Mouse (Mus musculus) myocyte (in vitro differentiated cells): ENCODE results near the gene Mid1ip1. TPM values are rescaled to one million over a fixed set of nuclear protein-coding genes. Genes with fewer than 3 reads are reported as not detected.
A peak's percentile ranks its signal among the peaks of the same experiment; 100 is the strongest.

Experiments used
- H3K27me3 ChIP-seq: one replicate; pipeline ENCODE4 v1.6.1; 2011; ENCODE audit not compliant: control insufficient read depth, insufficient read depth, insufficient read length
- H3K36me3 ChIP-seq: one replicate; pipeline ENCODE4 v1.6.1; 2011; ENCODE audit not compliant: control insufficient read depth, insufficient read depth
- H3K4me2 ChIP-seq: one replicate; pipeline ENCODE4 v1.6.1; 2011; ENCODE audit warnings: low read depth, control low read depth
- H3K4me3 ChIP-seq: one replicate; pipeline ENCODE4 v1.5.1; 2011; ENCODE audit warnings: mild to moderate bottlenecking, control low read depth, moderate library complexity
- H3K79me2 ChIP-seq: one replicate; pipeline ENCODE4 v1.6.1; 2011; ENCODE audit not compliant: control insufficient read depth, insufficient read depth
- H3ac ChIP-seq: one replicate; pipeline ENCODE4 v1.6.1; 2011; ENCODE audit not compliant: control insufficient read depth, insufficient read length
- CEBPB ChIP-seq: IDR thresholded peaks from 2 replicates; pipeline ENCODE4 v1.6.1; 2011; ENCODE audit warnings: mild to moderate bottlenecking, moderate library complexity; ENCODE audit not compliant: poor library complexity, insufficient read depth, severe bottlenecking
- E2F4 ChIP-seq: IDR thresholded peaks from one replicate; pipeline ENCODE4 v1.6.1; 2011; ENCODE audit warnings: mild to moderate bottlenecking, control low read depth, moderate library complexity; ENCODE audit not compliant: insufficient read depth
- MAX ChIP-seq: IDR thresholded peaks from one replicate; pipeline ENCODE4 v1.6.1; 2011; ENCODE audit warnings: low read depth, mild to moderate bottlenecking, control low read depth
- MYOD1 ChIP-seq, 3 experiments: IDR thresholded peaks; one replicate each; pipeline ENCODE4 v1.6.1; 2011; ENCODE audit warnings: control low read depth in 2 of 3, low read depth in 2 of 3, mild to moderate bottlenecking in 2 of 3, moderate library complexity in 1 of 3; ENCODE audit not compliant: insufficient read length in 2 of 3, control insufficient read depth in 1 of 3
- MYOG ChIP-seq, 3 experiments: IDR thresholded peaks; one replicate each; pipeline ENCODE4 v1.6.1; 2011; ENCODE audit warnings: control low read depth in 2 of 3, low read depth in 2 of 3, mild to moderate bottlenecking in 2 of 3; ENCODE audit not compliant: insufficient read length in 2 of 3, control insufficient read depth in 1 of 3, insufficient read depth in 1 of 3
- POLR2A ChIP-seq: IDR thresholded peaks from one replicate; pipeline ENCODE4 v1.6.1; 2011; ENCODE audit warnings: low read depth, mild to moderate bottlenecking, control low read depth, moderate library complexity; ENCODE audit not compliant: insufficient read length
- POLR2AphosphoS2 ChIP-seq: IDR thresholded peaks from one replicate; pipeline ENCODE4 v1.6.1; 2011; ENCODE audit warnings: low read depth, control low read depth; ENCODE audit not compliant: insufficient read length
- REST ChIP-seq: IDR thresholded peaks from one replicate; pipeline ENCODE4 v1.6.1; 2011; ENCODE audit warnings: mild to moderate bottlenecking, control low read depth, moderate library complexity; ENCODE audit not compliant: insufficient read depth, insufficient read length
- SRF ChIP-seq: IDR thresholded peaks from one replicate; pipeline ENCODE4 v1.6.1; 2011; ENCODE audit warnings: low read depth; ENCODE audit not compliant: control insufficient read depth, insufficient read length
- TCF12 ChIP-seq: IDR thresholded peaks from one replicate; pipeline ENCODE4 v1.6.1; 2011; ENCODE audit warnings: mild to moderate bottlenecking, control low read depth; ENCODE audit not compliant: poor library complexity, insufficient read depth, severe bottlenecking
- TCF3 ChIP-seq: IDR thresholded peaks from one replicate; pipeline ENCODE4 v1.6.1; 2011; ENCODE audit warnings: low read depth, control low read depth; ENCODE audit not compliant: insufficient read length
- USF1 ChIP-seq: IDR thresholded peaks from one replicate; pipeline ENCODE4 v1.6.1; 2011; ENCODE audit warnings: low read depth, mild to moderate bottlenecking, control low read depth, moderate library complexity
- polyA plus RNA-seq: library from polyadenylated mRNA; unstranded; fragments of >200 nt; fragmentation: generic; extraction: Trizol; gene quantifications from one replicate; pipeline ENCODE4 v1.2.1, GENCODE M21; 2012; ENCODE audit warnings: missing spikeins

The Mid1ip1 gene
- 244 TPM for polyA plus RNA-seq

- no peaks in the 10 kb centered on the region for H3K27me3 ChIP-seq
- peak within 1 kb of the TSS; percentile 92 for H3K4me3 ChIP-seq
- no peaks in the 10 kb centered on the region for H3K36me3 ChIP-seq
- no peak for TF ChIP-seq SRF
- peak; percentile 73 for TF ChIP-seq USF1
- peak; percentile 18 for TF ChIP-seq POLR2A
- H3K4me2 ChIP-seq = peak within 1 kb of the TSS; percentile 84
- H3K79me2 ChIP-seq = peaks cover 18% of the 10 kb centered on the region
- H3ac ChIP-seq = no peak within 1 kb of the TSS
Measured at GRCm38 (mm10) chrX:10714696-10715140, at the start of gene Mid1ip1. Gene Mid1ip1, plus strand, starts transcription at chrX:10715013.

GRCm38 (mm10) chrX:10694455-10695180 is 20.2 kb upstream of the Mid1ip1 start:
- no peak for TF ChIP-seq SRF
- TF ChIP-seq MYOG (IDR thresholded peaks at IDR 0.05; ENCODE audit: control insufficient read depth in 1 of 3, insufficient read depth in 1 of 3, insufficient read length in 2 of 3, low read depth in 2 of 3) = no peak
- TF ChIP-seq E2F4 = no peak
- no peak for TF ChIP-seq REST
- no peak for TF ChIP-seq TCF12
- TF ChIP-seq MAX = no peak

GRCm38 (mm10) chrX:10706728-10707127 is 8.1 kb upstream of the Mid1ip1 start:
- Histone ChIP-seq H3K4me3 (no peak overlapping the region), H3K79me2 (no peaks in the 10 kb centered on the region), H3K27me3 (no peaks in the 10 kb centered on the region), H3K4me2 (no peak overlapping the region), H3ac (no peak overlapping the region), H3K36me3 (no peaks in the 10 kb centered on the region)
- TF ChIP-seq USF1 (no peak), POLR2A (no peak), TCF12 (no peak), TCF3 (no peak), SRF (no peak), CEBPB (no peak), MYOD1 (IDR thresholded peaks at IDR 0.05; ENCODE audit: control insufficient read depth in 1 of 3, insufficient read length in 2 of 3, low read depth in 2 of 3) (no peak), MYOG (IDR thresholded peaks at IDR 0.05; ENCODE audit: control insufficient read depth in 1 of 3, insufficient read depth in 1 of 3, insufficient read length in 2 of 3, low read depth in 2 of 3) (no peak), REST (no peak)

More at GRCm38 (mm10) chrX:10694455-10695180, 20.2 kb upstream of the Mid1ip1 start:
- Histone ChIP-seq H3ac (no peak overlapping the region), H3K36me3 (no peaks in the 10 kb centered on the region), H3K27me3 (no peaks in the 10 kb centered on the region), H3K4me2 (no peak overlapping the region), H3K79me2 (no peaks in the 10 kb centered on the region), H3K4me3 (no peak overlapping the region)

GRCm38 (mm10) chrX:10713839-10714637 is 775 bp upstream of the Mid1ip1 start:
- Histone ChIP-seq H3K4me3 (peak overlapping the region; percentile 92), H3ac (no peak overlapping the region), H3K27me3 (no peaks in the 10 kb centered on the region), H3K36me3 (no peaks in the 10 kb centered on the region), H3K4me2 (peak overlapping the region; percentile 81), H3K79me2 (peaks cover 12% of the 10 kb centered on the region)
- TF ChIP-seq TCF3 = no peak
- TF ChIP-seq MAX = no peak
- no peak for TF ChIP-seq E2F4
- no peak for TF ChIP-seq POLR2A
- no peak for TF ChIP-seq MYOD1 (IDR thresholded peaks at IDR 0.05; ENCODE audit: control insufficient read depth in 1 of 3, insufficient read length in 2 of 3, low read depth in 2 of 3)
- TF ChIP-seq TCF12 = no peak
- no peak for TF ChIP-seq MYOG (IDR thresholded peaks at IDR 0.05; ENCODE audit: control insufficient read depth in 1 of 3, insufficient read depth in 1 of 3, insufficient read length in 2 of 3, low read depth in 2 of 3)
- TF ChIP-seq CEBPB = no peak
- TF ChIP-seq REST = no peak
- TF ChIP-seq POLR2AphosphoS2 = no peak
- TF ChIP-seq USF1 = no peak
- TF ChIP-seq SRF = no peak
